31 mouse cellular contexts compared by ENCODE assay signal in genomic region chr5:96309566-96309965, GRCm38 (mm10).
"Had no signal": no experiment of that assay in that cellular context is flagged by ENCODE, and none has a peak within 500 bp of the region (broad histone marks: within the 10 kb centered on the region; RNA-seq: fewer than 3 reads in every experiment).

No protein-coding gene starts in this region.

- H3K27me3 ChIP-seq: limb, embryonic 12.5 days; limb, embryonic 13.5 days; limb, embryonic 15.5 days; liver, embryonic 12.5 days; liver, embryonic 13.5 days; liver, embryonic 15.5 days; lung, embryonic 15.5 days; megakaryocyte, embryonic 14.5 days; midbrain, embryonic 12.5 days; midbrain, embryonic 15.5 days; neural tube, embryonic 12.5 days had no signal

- H3K4me1 ChIP-seq: liver, embryonic 12.5 days; liver, embryonic 13.5 days; liver, embryonic 15.5 days; lung, embryonic 15.5 days; megakaryocyte, embryonic 14.5 days; neural tube, embryonic 12.5 days had no signal

- H3K9ac ChIP-seq: limb, embryonic 12.5 days; limb, embryonic 13.5 days; limb, embryonic 15.5 days; liver, embryonic 12.5 days; liver, embryonic 13.5 days; liver, embryonic 14.5 days; liver, embryonic 15.5 days; liver, postnatal 0 days; lung, embryonic 14.5 days; lung, embryonic 15.5 days; midbrain, embryonic 12.5 days; midbrain, embryonic 15.5 days; neural tube, embryonic 12.5 days had no signal

- H3K4me2 ChIP-seq: limb, embryonic 12.5 days; limb, embryonic 13.5 days; limb, embryonic 15.5 days; liver, embryonic 11.5 days; liver, embryonic 12.5 days; liver, embryonic 13.5 days; liver, embryonic 15.5 days; lung, embryonic 14.5 days; lung, embryonic 15.5 days; midbrain, embryonic 12.5 days; midbrain, embryonic 15.5 days; neural tube, embryonic 12.5 days had no signal

- ATAC-seq: liver, embryonic 12.5 days; liver, postnatal 0 days; lung, postnatal 0 days; midbrain, embryonic 15.5 days; midbrain, embryonic 16.5 days had no signal

- H3K27ac ChIP-seq: left cerebral cortex, adult 2 months; limb, embryonic 10.5 days; limb, embryonic 12.5 days; limb, embryonic 13.5 days; limb, embryonic 15.5 days; liver, embryonic 12.5 days; liver, embryonic 13.5 days; liver, embryonic 14.5 days; liver, embryonic 15.5 days; lung, embryonic 15.5 days; macrophage; midbrain, embryonic 10.5 days; midbrain, embryonic 12.5 days; midbrain, embryonic 15.5 days; neural tube, embryonic 12.5 days had no signal

- H3K4me3 ChIP-seq: left cerebral cortex, adult 2 months; limb, embryonic 10.5 days; limb, embryonic 12.5 days; limb, embryonic 13.5 days; limb, embryonic 15.5 days; liver, embryonic 12.5 days; liver, embryonic 13.5 days; liver, embryonic 15.5 days; lung, embryonic 15.5 days; megakaryocyte, embryonic 14.5 days; midbrain, embryonic 10.5 days; midbrain, embryonic 12.5 days; midbrain, embryonic 15.5 days; myocyte; neural tube, embryonic 12.5 days had no signal

- H3K9me3 ChIP-seq: limb, embryonic 10.5 days; limb, embryonic 12.5 days; limb, embryonic 13.5 days; limb, embryonic 15.5 days; liver, embryonic 12.5 days; liver, embryonic 13.5 days; liver, embryonic 15.5 days; lung, embryonic 15.5 days; megakaryocyte, embryonic 14.5 days; midbrain, embryonic 10.5 days; midbrain, embryonic 12.5 days; midbrain, embryonic 15.5 days; neural tube, embryonic 12.5 days had no signal

- H3K36me3 ChIP-seq: limb, embryonic 10.5 days; limb, embryonic 12.5 days; limb, embryonic 13.5 days; limb, embryonic 15.5 days; liver, embryonic 12.5 days; liver, embryonic 13.5 days; liver, embryonic 15.5 days; lung, embryonic 15.5 days; midbrain, embryonic 10.5 days; midbrain, embryonic 12.5 days; midbrain, embryonic 15.5 days; neural tube, embryonic 12.5 days had no signal

- DNase-seq: left cerebral cortex, postnatal 4 days; liver; liver, embryonic 13.5 days; liver, postnatal 0 days; lung, adult 18-20 months; lung, adult 2 months; lung, embryonic 14.5 days; lung, postnatal 10 days; lung, postnatal 14 days; lung, postnatal 36 days; lung, postnatal 4 days; midbrain, embryonic 14.5 days had no signal
